In the genomic region with DNA sequence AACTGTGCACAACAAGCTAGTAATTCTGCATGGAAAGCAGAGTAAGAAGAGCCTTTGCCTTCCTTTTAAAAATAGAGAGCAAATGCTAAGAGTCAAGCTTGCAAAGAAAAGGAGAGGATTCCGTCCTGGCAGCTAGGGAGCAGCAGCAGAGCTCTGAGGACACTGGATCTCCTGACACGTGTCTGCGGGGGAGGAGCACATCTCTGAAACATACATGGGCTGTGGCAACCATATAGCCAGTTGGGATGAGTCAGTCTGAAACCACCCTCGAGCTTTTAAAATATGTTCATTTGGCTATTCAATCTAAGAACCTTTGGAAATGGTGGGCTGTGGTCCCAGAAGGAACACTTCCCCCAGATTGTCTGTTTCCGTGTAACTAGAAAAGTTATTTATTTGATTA, we compare ENCODE assay signal across 19 mouse cellular contexts.
A peak's percentile ranks its signal among the peaks of the same experiment; 100 is the strongest.
DNase-seq lines count a peak whose midpoint lies in the region; ATAC-seq and TF ChIP-seq lines count a peak whose summit lies in the region.
"Had no signal": no experiment of that assay in that cellular context is flagged by ENCODE, and none has a peak within 500 bp of the region (broad histone marks: within the 10 kb centered on the region; RNA-seq: fewer than 3 reads in every experiment).

No protein-coding gene starts in this region.

- 0 out of 2 replicates have a peak, but pooled peaks have one; percentile 12 for TF ChIP-seq CTCF in cortical plate, adult 2 months (IDR thresholded peaks at IDR 0.05; ENCODE audit: extremely low read depth, insufficient read depth, low read length)

- no peak overlapping the region for H3K4me3 ChIP-seq in cortical plate, adult 2 months (ENCODE audit: insufficient read depth, low read length)
- no peak overlapping the region for H3K4me3 ChIP-seq in hindbrain, embryonic 16.5 days (ENCODE audit: low read length)
- H3K4me3 ChIP-seq: forebrain, embryonic 15.5 days; limb, embryonic 12.5 days had no signal

- peaks cover 47% of the 10 kb centered on the region for H3K36me3 ChIP-seq in hindbrain, embryonic 16.5 days (ENCODE audit: control insufficient read depth, insufficient read depth, low read length)

- no peaks in the 10 kb centered on the region for H3K27me3 ChIP-seq in hindbrain, embryonic 16.5 days (replicated peaks; ENCODE audit: control insufficient read depth, insufficient read depth, low read length)
- H3K27me3 ChIP-seq: forebrain, embryonic 15.5 days; limb, embryonic 12.5 days had no signal

- H3K9ac ChIP-seq in hindbrain, embryonic 16.5 days (ENCODE audit: low read depth, low read length) = no peak overlapping the region
- H3K9ac ChIP-seq: forebrain, embryonic 15.5 days; limb, embryonic 12.5 days had no signal

- H3K4me2 ChIP-seq in hindbrain, embryonic 16.5 days (ENCODE audit: low read length) = no peak overlapping the region
- H3K4me2 ChIP-seq: forebrain, embryonic 15.5 days; heart, embryonic 11.5 days; limb, embryonic 12.5 days had no signal

- ATAC-seq in erythroid progenitor cell, adult 5-6 weeks (replicated peaks; ENCODE audit: low FRiP score, poor library complexity, severe bottlenecking) = no peak
- no peak for ATAC-seq in hindbrain, embryonic 16.5 days
- ATAC-seq: forebrain, embryonic 15.5 days had no signal

- intact Hi-C loops in left cerebral cortex, postnatal 25 days (cut with DNase I) = no loop called here

- H3K27ac ChIP-seq in cortical plate, adult 2 months (ENCODE audit: insufficient read depth, low read length) = no peak overlapping the region
- no peak overlapping the region for H3K27ac ChIP-seq in hindbrain, embryonic 16.5 days (ENCODE audit: low read depth, low read length)
- H3K27ac ChIP-seq: forebrain, embryonic 15.5 days; limb, embryonic 12.5 days had no signal

- H3K9me3 ChIP-seq in hindbrain, embryonic 16.5 days (ENCODE audit: control insufficient read depth, low read length) = no peaks in the 10 kb centered on the region
- H3K9me3 ChIP-seq: G1E had no signal

- no peaks in the 10 kb centered on the region for H3K4me1 ChIP-seq in cortical plate, adult 2 months (ENCODE audit: control insufficient read depth, insufficient read depth, low read length)
- H3K4me1 ChIP-seq in hindbrain, embryonic 16.5 days (ENCODE audit: control insufficient read depth, insufficient read depth, low read depth, low read length) = no peaks in the 10 kb centered on the region
- H3K4me1 ChIP-seq: forebrain, embryonic 15.5 days; limb, embryonic 12.5 days had no signal

- TF ChIP-seq POLR2A in cortical plate, adult 2 months (IDR thresholded peaks at IDR 0.05; ENCODE audit: extremely low read depth, insufficient read depth, low read length) = no peak

- peak; percentile 9 for DNase-seq in MN1 (ENCODE audit: low spot score)
- DNase-seq in layer of hippocampus, adult 9-10 months (ENCODE audit: low spot score) = peak; percentile 20
- peak; percentile 34 to 79 for DNase-seq in left cerebral cortex, postnatal 25 days (ENCODE audit: low spot score in 2 of 2)
- DNase-seq in lung, postnatal 4 days = no peak
- DNase-seq in lung, postnatal 36 days = no peak
- DNase-seq: adrenal gland, postnatal 36 days; cerebellum, postnatal 14 days; gastrocnemius, postnatal 10 days; kidney, adult 11 months; kidney, postnatal 14 days; midbrain, embryonic 14.5 days; thymus, postnatal 25 days had no signal

- 88% methylated on average over 5 of the region's 5 CpGs for WGBS in hindbrain, embryonic 16.5 days

Comparison
In these comparisons a context has a peak if more than half of its experiments do, and no peak if none do; other contexts are left out.
1. DNase-seq: peak in MN1 (single experiment), layer of hippocampus, adult 9-10 months (single experiment) and left cerebral cortex, postnatal 25 days (2 of 2); none in lung, postnatal 4 days (0 of 2) and lung, postnatal 36 days (single experiment).